Mouse (Mus musculus) ES-Bruce4 (cell line): ENCODE results near the gene Tmbim1.

ENCODE experiments used
- CTCF ChIP-seq: IDR thresholded peaks from one replicate; pipeline ENCODE4 v1.8.1; 2011; ENCODE audit warnings: low read depth, low read length
- EP300 ChIP-seq: IDR thresholded peaks from 2 replicates; pipeline ENCODE4 v1.6.1; 2011; ENCODE audit warnings: low read depth, low read length; ENCODE audit not compliant: insufficient read depth

GRCm38 (mm10) chr1:74277041-74277440 lies 28.4 kb downstream of the Tmbim1 start:
- no peak for TF ChIP-seq CTCF
- no peak for TF ChIP-seq EP300
